Mouse (Mus musculus): Measurements from ENCODE around the gene Mef2b.

DNA sequence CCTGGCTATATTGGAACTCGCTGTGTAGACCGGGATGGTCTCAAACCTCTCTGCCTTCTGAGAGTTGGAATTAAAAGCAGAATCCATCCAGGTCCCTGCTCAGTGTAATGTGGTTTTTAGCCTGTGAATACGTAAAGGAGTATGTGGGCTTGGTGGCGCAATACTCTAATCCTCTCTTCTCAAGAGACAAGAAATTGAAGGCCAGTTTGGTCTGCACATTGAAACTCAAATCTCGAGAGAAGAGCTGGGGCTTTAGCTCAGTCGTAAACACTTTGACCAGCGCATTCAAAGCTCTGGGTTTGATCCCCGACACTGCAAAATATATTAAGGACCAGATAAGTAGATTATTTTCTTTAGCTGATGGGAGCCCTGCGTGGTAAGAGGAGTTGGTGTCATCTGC, 470 bp downstream of the Mef2b start:
- TF ChIP-seq MAX (IDR thresholded peaks at IDR 0.05), result no peak
- no peak for TF ChIP-seq CTCF (IDR thresholded peaks at IDR 0.05; ENCODE audit: control insufficient read depth, insufficient read depth, insufficient read length)
- TF ChIP-seq USF1 (IDR thresholded peaks at IDR 0.05; ENCODE audit: low read depth), result no peak
- TF ChIP-seq FOSL1 (IDR thresholded peaks at IDR 0.05; ENCODE audit: insufficient read depth, low read length, poor library complexity, severe bottlenecking), result no peak
- TF ChIP-seq MYOD1 (IDR thresholded peaks at IDR 0.05; ENCODE audit: control insufficient read depth, insufficient read length, low read depth), result no peak
- no peak for TF ChIP-seq MYOG (IDR thresholded peaks at IDR 0.05; ENCODE audit: control insufficient read depth, extremely low read depth, insufficient read length)

Data from C2C12 (cell line).